Mouse (Mus musculus) heart, embryonic 16.5 days (tissue): ENCODE results near the gene Fbxo22. TPM values are rescaled to one million over a fixed set of nuclear protein-coding genes. Genes with fewer than 3 reads are reported as not detected.
A peak's percentile ranks its signal among the peaks of the same experiment; 100 is the strongest.

Experiments
- ATAC-seq: fragments of 200-750 bp; cut with Nextera tagmentation; replicated peaks from 2 replicates; pipeline ENCODE4 v1.8.0; 2017; ENCODE audit warnings: moderate number of reproducible peaks; ENCODE audit not compliant: insufficient read depth, low FRiP score; ENCODE audit errors: extremely low read depth
- H3K27ac ChIP-seq: fragments of 300-500 bp; sonication (generic); 2 replicates; pipeline ENCODE4 v1.5.1; 2014; ENCODE audit warnings: mild to moderate bottlenecking, low read length, control low read depth, moderate library complexity
- H3K27me3 ChIP-seq: fragments of 300-500 bp; sonication (generic); 2 replicates; pipeline ENCODE4 v1.6.1; 2014; ENCODE audit warnings: low read length, mixed read lengths; ENCODE audit not compliant: control insufficient read depth, insufficient read depth
- H3K36me3 ChIP-seq: fragments of 300-500 bp; sonication (generic); 2 replicates; pipeline ENCODE4 v1.6.1; 2014; ENCODE audit not compliant: control insufficient read depth, insufficient read depth
- H3K4me1 ChIP-seq: fragments of 300-500 bp; sonication (generic); 2 replicates; pipeline ENCODE4 v1.6.1; 2014; ENCODE audit warnings: low read length, mixed read lengths; ENCODE audit not compliant: control insufficient read depth, insufficient read depth
- H3K4me2 ChIP-seq: fragments of 300-500 bp; sonication (generic); 2 replicates; pipeline ENCODE4 v1.6.1; 2014; ENCODE audit warnings: low read depth, mild to moderate bottlenecking, control low read depth, low read length
- H3K4me3 ChIP-seq: fragments of 300-500 bp; sonication (generic); 2 replicates; pipeline ENCODE4 v1.5.1; 2014; ENCODE audit warnings: mild to moderate bottlenecking, control low read depth, low read length
- H3K9ac ChIP-seq: fragments of 300-500 bp; sonication (generic); 2 replicates; pipeline ENCODE4 v1.6.1; 2014; ENCODE audit warnings: low read length, control low read depth
- H3K9me3 ChIP-seq: fragments of 300-500 bp; sonication (generic); replicated peaks from 2 replicates; pipeline ENCODE4 v1.6.1; 2016; ENCODE audit warnings: low read length; ENCODE audit not compliant: control insufficient read depth
- WGBS: fragments of 180-500 bp; shearing (Covaris S2); extraction: QIAGEN DNeasy Blood & Tissue Kit; methylation state at CpG from one replicate; pipeline ENCODE4 v1.1.7; 2014; 5-methylcytosine and 5-hydroxymethylcytosine counted together
- polyA plus RNA-seq: library from polyadenylated mRNA; unstranded; fragments of >200 nt; fragmentation: Nextera tagmentation; extraction: Ambion mirVana; gene quantifications from 2 replicates; pipeline ENCODE4 v1.2.1, GENCODE M21; 2015

Gene Fbxo22
- polyA plus RNA-seq: 55.3 and 56.7 TPM in 2 replicates

DNA sequence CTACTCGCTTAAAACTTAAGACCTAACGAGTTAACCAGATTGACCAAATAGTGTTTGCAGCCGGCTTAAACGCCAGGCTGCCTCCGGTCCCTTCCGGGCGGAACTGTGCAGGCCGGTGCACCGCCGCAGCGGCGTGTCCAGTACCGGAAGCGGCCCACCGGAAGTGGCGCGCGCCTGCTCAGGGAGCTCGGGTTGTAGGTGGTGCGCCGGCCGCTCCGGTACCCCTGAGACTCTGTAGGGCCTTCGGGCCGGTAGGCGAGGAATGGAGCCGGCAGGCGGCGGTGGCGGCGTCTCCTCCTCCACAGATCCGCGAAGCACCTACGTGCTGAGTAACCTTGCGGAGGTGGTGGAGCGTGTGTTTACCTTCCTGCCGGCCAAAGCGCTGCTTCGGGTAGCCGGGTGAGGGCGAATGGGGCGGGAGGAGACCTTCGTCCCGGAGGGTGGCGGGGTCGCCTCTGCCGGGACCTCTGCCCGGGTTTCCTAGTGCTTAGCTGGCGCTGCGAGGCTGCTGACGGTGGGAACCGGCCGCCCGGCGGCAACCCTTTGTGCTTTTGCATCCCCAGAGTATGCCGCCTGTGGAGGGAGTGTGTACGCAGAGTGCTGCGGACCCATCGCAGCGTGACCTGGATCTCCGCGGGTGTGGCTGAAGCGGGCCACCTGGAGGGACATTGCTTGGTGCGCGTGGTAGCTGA is at the start of gene Fbxo22:
Gene Fbxo22 (plus strand): TSS at position 136 of the 692 bp plus-strand sequence.
- ATAC-seq: peak; percentile 96
- H3K36me3 ChIP-seq: peaks cover 2% of the 10 kb centered on the region; the same call in 1 of the 2 replicates
- H3K9ac ChIP-seq: peak within 1 kb of the TSS; percentile 88
- peak within 1 kb of the TSS; percentile 92 for H3K27ac ChIP-seq
- H3K4me1 ChIP-seq: peaks cover 25% of the 10 kb centered on the region
- H3K9me3 ChIP-seq: no peaks in the 10 kb centered on the region
- peak within 1 kb of the TSS; percentile 81 for H3K4me3 ChIP-seq
- under 1% methylated on average over 62 of the region's 65 CpGs for WGBS
- peak within 1 kb of the TSS; percentile 91 for H3K4me2 ChIP-seq
- no peaks in the 10 kb centered on the region for H3K27me3 ChIP-seq

DNA sequence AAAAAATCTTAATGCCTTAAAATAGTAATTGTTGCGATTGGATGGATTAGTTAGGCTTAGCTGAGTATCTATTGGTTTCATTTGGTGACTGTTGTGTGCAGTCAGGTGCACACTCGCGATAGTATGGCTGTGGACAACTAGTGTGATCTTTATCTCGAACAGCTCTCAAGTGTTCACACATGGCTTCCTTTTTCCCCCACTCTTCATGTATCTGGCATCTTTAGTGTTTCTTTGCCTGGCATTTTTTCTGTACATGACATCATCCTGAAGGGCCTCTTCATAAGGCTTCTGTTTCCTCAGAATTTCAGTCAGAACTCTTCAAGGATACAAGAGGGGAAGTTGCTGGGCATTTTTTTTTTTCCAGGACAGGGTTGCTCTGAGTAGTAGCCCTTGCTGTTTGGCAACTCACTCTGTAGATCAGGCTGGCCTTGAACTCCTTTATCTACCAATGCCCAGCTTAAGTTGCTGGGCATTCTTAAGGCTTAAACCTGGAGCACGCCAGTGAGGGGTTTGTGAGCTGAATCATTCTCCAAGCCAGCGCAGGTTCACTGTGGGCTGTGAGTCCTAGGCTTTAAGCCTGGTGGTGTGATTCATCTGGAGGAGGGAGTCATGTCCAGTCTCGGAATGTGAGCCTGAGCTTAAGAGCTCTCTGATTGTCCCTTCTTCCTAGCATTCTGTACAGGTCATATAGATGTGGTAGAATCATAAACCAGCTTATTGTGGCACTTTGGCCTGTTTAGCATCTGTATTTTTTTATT is 37.9 kb upstream of the Fbxo22 start:
- Histone ChIP-seq H3K4me3 (no peak overlapping the region), H3K36me3 (no peaks in the 10 kb centered on the region), H3K9ac (no peak overlapping the region), H3K27ac (no peak overlapping the region), H3K4me2 (no peak overlapping the region), H3K27me3 (no peaks in the 10 kb centered on the region), H3K4me1 (peaks cover 2% of the 10 kb centered on the region; the same call in 1 of the 2 replicates), H3K9me3 (no peaks in the 10 kb centered on the region)
- no peak for ATAC-seq
- WGBS: 58% methylated on average over 7 of the region's 7 CpGs

DNA sequence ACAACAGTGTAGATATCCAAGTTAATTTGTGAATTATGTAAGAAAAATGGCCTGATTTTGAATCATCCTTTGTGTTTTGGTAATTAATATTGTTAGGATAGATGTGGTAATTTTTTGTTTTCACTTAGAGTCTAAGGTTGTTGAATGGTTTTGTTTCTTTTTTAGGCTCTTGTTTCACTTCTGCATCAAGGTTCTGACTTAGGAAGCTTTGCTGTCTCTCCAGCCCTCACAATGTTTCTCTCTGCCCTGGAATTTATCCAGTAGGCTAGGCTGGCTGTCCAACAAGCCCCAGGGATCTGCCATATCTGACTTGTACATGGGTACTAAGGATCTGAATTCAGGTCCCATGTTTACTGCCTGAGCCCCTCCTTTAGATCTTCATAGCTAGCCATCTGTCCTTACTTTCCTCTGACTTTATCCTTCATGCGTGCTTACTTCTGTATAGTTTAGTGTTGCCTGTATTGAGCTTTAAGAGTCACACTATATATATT is 36.5 kb upstream of the Fbxo22 start:
- no peak for ATAC-seq
- Histone ChIP-seq H3K9ac (no peak overlapping the region), H3K4me2 (no peak overlapping the region), H3K27ac (no peak overlapping the region), H3K4me3 (no peak overlapping the region), H3K27me3 (no peaks in the 10 kb centered on the region), H3K4me1 (peaks cover 2% of the 10 kb centered on the region; the same call in 1 of the 2 replicates), H3K9me3 (no peaks in the 10 kb centered on the region), H3K36me3 (no peaks in the 10 kb centered on the region)
- WGBS: 97% methylated on average over 1 of the region's 1 CpGs

DNA sequence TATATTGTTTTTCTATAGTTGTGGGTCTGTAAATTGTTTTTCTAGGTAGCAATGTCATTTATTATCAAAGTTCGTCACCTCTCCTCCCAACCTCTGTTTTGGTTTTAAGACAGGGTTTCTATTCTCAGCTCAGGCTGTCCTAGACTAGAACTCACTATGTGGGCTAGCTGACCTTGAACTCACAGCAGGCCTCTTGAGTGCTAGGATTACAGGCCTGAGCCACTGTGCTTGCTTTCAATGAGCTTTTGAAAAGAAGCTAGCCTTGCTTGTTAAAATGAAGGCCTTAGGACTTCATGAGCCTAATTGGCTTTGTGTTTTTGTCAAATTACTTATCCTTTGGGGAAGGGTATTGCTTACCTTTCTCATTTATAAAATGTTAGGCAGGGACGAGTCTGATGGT is 34.5 kb upstream of the Fbxo22 start:
- ATAC-seq: no peak
- no peaks in the 10 kb centered on the region for H3K36me3 ChIP-seq
- H3K4me2 ChIP-seq: no peak overlapping the region

DNA sequence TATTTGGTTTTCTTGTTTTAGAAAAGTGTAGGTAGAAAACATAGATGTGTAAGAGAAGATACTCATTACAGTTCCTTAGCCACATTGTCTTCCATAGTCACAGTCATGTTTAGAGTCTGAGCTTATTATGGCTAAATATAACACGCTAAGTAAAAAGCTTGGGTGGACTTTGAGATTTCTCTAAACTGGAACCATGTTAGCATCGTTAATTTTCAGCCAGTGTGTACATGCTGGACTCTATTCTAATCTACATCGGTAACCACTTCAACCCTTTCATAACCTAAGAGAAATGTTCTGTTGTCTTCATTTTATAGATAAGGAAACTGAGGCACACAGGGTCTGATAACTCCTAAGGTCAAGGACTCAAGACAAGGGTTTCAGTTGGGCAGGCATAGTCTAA is 12.8 kb upstream of the Fbxo22 start:
- Histone ChIP-seq H3K36me3 (peaks cover 6% of the 10 kb centered on the region; the same call in 1 of the 2 replicates), H3K4me2 (no peak overlapping the region), H3K4me1 (no peaks in the 10 kb centered on the region), H3K27ac (no peak overlapping the region), H3K4me3 (no peak overlapping the region), H3K9me3 (no peaks in the 10 kb centered on the region), H3K27me3 (no peaks in the 10 kb centered on the region), H3K9ac (no peak overlapping the region)
- no peak for ATAC-seq
- WGBS: 81% methylated on average over 3 of the region's 3 CpGs

More for the DNA sequence above, 34.5 kb upstream of the Fbxo22 start:
- 77% methylated on average over 2 of the region's 2 CpGs for WGBS
- Histone ChIP-seq H3K27ac (no peak overlapping the region), H3K9me3 (no peaks in the 10 kb centered on the region), H3K4me3 (no peak overlapping the region), H3K4me1 (peaks cover 2% of the 10 kb centered on the region; the same call in 1 of the 2 replicates), H3K9ac (no peak overlapping the region), H3K27me3 (no peaks in the 10 kb centered on the region)

DNA sequence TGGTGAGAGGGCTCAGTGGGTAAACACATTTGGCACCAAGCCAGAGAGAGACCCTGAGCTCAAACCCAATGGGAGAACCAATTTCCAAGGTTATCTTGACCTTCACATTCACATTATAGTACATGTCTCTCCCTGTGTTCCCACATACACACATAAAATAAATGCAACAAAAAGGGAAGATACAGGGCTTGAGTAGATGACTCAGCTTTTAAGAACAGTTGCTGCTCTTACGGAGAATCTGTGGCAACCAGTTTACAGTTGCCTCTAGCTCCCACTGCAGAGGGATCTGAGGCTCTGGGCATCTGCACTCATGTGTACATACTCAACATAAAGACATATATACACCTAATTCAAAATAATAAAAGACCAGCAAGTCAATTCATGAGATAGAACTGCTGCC is 10.5 kb upstream of the Fbxo22 start:
- Histone ChIP-seq H3K27ac (no peak overlapping the region), H3K27me3 (no peaks in the 10 kb centered on the region), H3K4me3 (no peak overlapping the region), H3K36me3 (peaks cover 3% of the 10 kb centered on the region; the same call in 1 of the 2 replicates), H3K9ac (no peak overlapping the region), H3K4me1 (no peaks in the 10 kb centered on the region), H3K4me2 (no peak overlapping the region), H3K9me3 (no peaks in the 10 kb centered on the region)
- no peak for ATAC-seq
- 94% methylated on average over 1 of the region's 1 CpGs for whole genome bisulfite sequencing

DNA sequence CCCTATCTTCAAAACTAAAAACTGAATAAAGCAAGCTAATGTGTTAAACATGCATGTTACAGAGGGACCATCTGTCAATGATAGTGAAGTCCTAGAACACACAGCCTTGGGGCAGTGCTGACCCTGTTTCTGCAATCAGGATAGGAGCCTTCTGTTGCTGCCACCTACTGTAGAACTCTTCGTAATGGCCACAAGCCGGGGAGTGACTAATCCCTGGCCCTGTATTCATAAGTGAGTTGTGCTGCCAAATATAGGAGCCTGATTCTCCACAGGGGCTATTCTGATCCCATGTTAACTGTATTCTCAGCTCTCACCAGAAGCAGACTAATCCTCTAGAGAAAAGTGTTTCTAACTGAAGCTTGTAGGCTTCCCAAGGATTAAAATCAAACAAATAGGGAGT is 9.4 kb upstream of the Fbxo22 start:
- peak overlapping the region; percentile 43; the same call in 1 of the 2 replicates for H3K27ac ChIP-seq
- no peak overlapping the region for H3K9ac ChIP-seq
- no peak overlapping the region for H3K4me3 ChIP-seq
- ATAC-seq: peak; percentile 45; the same call in 1 of the 2 replicates
- WGBS: 32% methylated on average over 2 of the region's 2 CpGs
- H3K9me3 ChIP-seq: no peaks in the 10 kb centered on the region
- no peaks in the 10 kb centered on the region for H3K4me1 ChIP-seq
- H3K27me3 ChIP-seq: no peaks in the 10 kb centered on the region
- H3K36me3 ChIP-seq: peaks cover 3% of the 10 kb centered on the region; the same call in 1 of the 2 replicates
- H3K4me2 ChIP-seq: no peak overlapping the region

DNA sequence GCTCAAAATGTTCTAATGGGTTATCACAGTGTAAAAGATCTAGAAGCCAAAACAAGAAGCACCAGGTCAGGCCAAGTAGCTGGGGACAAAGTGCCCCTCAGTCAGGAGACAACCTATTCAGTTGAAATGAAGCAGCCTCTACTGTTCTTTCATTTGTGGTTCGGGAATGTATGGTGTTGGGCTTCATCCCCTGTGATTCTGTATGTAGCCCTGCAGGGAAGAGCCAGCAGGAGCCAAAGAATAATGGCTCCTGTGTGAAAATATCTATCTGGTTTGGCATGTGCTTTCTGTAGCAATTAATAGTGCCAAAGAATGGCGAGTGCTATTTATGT is 301 bp upstream of the Fbxo22 start:
- H3K9me3 ChIP-seq: no peaks in the 10 kb centered on the region
- peak overlapping the region; percentile 92 for H3K27ac ChIP-seq
- H3K4me3 ChIP-seq: peak overlapping the region; percentile 81
- H3K27me3 ChIP-seq: no peaks in the 10 kb centered on the region
- H3K36me3 ChIP-seq: no peaks in the 10 kb centered on the region
- 0% methylated on average over 2 of the region's 2 CpGs for WGBS
- H3K4me1 ChIP-seq: peaks cover 25% of the 10 kb centered on the region
- H3K4me2 ChIP-seq: peak overlapping the region; percentile 91
- peak; percentile 5; the same call in 1 of the 2 replicates for ATAC-seq
- H3K9ac ChIP-seq: peak overlapping the region; percentile 88

DNA sequence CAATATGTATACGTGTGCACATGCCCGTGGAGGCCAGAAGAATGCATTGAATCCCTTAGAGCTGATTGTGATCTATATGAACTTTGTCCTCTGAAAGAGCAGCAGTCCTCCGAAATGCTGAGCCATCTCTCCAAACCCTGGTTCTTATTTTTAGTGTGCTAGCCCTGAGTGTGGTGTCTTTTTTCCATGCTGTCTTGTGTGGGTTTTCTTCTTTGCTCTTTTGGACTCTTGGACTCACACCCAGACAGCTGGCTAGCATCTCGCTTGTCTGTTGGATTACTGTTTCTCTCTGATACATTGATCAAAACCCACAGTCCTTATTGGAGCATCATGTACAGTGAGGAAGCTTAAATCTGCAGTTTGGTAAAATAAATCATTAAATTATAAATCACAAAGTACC is 2.9 kb downstream of the Fbxo22 start:
- Histone ChIP-seq H3K4me3 (no peak overlapping the region), H3K36me3 (peaks cover 22% of the 10 kb centered on the region), H3K9me3 (no peaks in the 10 kb centered on the region), H3K27ac (no peak overlapping the region), H3K4me1 (peaks cover 25% of the 10 kb centered on the region), H3K27me3 (no peaks in the 10 kb centered on the region), H3K9ac (no peak overlapping the region), H3K4me2 (no peak overlapping the region)
- no peak for ATAC-seq
- WGBS: 58% methylated on average over 4 of the region's 4 CpGs
